Mouse (Mus musculus): ENCODE measurements around the gene March10. TPM values are rescaled to one million over a fixed set of nuclear protein-coding genes. Genes with fewer than 3 reads are reported as not detected.

March10 gene
- polyA plus RNA-seq, 1 experiment from 2014 or later: 0.42 TPM

DNA sequence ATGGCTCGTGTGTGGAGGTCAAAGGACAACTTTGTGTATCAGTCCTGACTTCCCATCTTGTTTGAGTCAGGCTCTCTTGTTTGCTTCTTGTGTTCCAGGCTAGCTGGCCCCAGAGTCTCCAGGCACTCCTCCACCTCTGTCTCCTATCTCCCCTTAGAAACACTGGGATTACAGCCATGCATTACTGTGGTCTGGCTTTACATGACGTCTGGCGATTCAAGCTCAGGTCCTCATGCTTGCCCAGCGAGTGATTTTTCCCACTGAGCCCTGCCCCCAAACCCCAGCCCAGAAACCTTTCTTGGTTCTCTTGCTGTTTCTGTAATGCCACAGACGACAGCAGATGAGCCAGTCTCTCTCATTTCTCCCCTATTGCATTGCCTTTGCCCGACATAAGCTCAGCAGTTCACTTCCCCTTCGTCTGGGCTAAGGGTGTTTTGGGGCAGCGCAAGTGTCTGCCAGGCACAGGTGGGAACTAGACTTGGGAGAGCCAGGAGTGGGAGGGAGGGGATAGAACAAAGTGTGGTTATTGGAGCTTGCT lies 8.0 kb upstream of the March10 start:
- no peaks in the 10 kb centered on the region for H3K36me3 ChIP-seq
- ATAC-seq (ENCODE audit: low FRiP score): no peak
- WGBS: 76% methylated on average over 8 of the region's 8 CpGs

DNA sequence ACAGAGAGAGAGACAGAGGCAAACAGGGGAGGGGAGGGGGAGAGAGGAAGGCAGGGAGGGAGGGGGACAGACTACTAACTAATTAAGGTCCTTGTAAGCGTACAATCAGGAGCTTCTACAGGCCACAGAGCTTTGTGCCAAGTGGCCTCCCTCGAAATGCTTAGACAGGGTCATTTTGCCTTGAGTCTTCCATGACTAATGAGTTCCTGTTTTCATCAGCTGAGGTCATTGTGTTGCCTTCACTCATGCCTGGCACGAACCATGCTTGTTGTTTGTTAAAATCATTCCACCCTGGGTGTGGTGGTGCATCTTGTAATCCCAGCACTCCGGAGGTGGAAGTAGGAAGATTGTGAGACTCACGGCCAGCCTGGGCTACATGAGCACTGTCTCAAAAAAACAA lies 3.4 kb upstream of the March10 start:
- Histone ChIP-seq H3K36me3 (no peaks in the 10 kb centered on the region), H3K4me3 (no peak overlapping the region), H3K9me3 (no peaks in the 10 kb centered on the region), H3K27ac (no peak overlapping the region), H3K4me2 (no peak overlapping the region), H3K27me3 (peaks cover 7% of the 10 kb centered on the region; the same call in 1 of the 2 replicates), H3K4me1 (replicated peaks) (peaks cover 15% of the 10 kb centered on the region), H3K9ac (no peak overlapping the region)
- ATAC-seq (ENCODE audit: low FRiP score): no peak
- 32% methylated on average over 5 of the region's 5 CpGs for WGBS

More for the DNA sequence above, 8.0 kb upstream of the March10 start:
- Histone ChIP-seq H3K4me2 (no peak overlapping the region), H3K27me3 (peaks cover 7% of the 10 kb centered on the region; the same call in 1 of the 2 replicates), H3K4me3 (no peak overlapping the region), H3K9me3 (no peaks in the 10 kb centered on the region), H3K9ac (no peak overlapping the region), H3K4me1 (replicated peaks) (peaks cover 15% of the 10 kb centered on the region), H3K27ac (no peak overlapping the region)

DNA sequence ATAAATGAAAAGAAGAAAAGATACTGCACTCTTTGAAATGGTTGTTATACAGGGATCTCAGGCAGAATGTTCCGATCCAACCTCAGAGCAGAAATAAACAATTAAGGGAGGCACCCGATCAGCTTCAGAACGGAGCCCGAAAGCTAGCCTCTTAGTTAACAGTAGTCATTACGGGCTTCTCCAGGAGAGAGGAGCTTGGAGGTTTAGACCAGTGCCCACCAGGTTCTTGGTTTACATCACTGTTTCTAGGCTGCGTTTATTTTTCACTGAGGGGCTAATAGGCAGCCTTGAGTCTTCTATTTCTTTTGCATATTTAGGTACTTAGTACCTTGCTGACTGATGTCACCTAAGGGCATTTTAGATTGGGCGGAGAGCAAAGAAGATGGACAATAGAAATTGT lies 506 bp upstream of the March10 start:
- ATAC-seq (ENCODE audit: low FRiP score): 0 out of 2 replicates have a peak, but pooled peaks have one; percentile 34
- Histone ChIP-seq H3K4me1 (replicated peaks) (peaks cover 15% of the 10 kb centered on the region), H3K4me2 (peak overlapping the region; percentile 69), H3K4me3 (peak overlapping the region; percentile 44), H3K9ac (peak overlapping the region; percentile 69), H3K27ac (peak overlapping the region; percentile 87), H3K9me3 (no peaks in the 10 kb centered on the region), H3K36me3 (no peaks in the 10 kb centered on the region), H3K27me3 (0 out of 2 replicates have a peak, but pooled peaks cover 3% of the 10 kb centered on the region)
- WGBS: 49% methylated on average over 7 of the region's 7 CpGs

- no peak for ATAC-seq (ENCODE audit: low FRiP score)
- Histone ChIP-seq H3K4me3 (no peak overlapping the region), H3K27me3 (no peaks in the 10 kb centered on the region), H3K4me2 (no peak overlapping the region), H3K9me3 (no peaks in the 10 kb centered on the region), H3K9ac (no peak overlapping the region), H3K4me1 (replicated peaks) (peaks cover 18% of the 10 kb centered on the region), H3K36me3 (no peaks in the 10 kb centered on the region), H3K27ac (no peak overlapping the region)
- WGBS: 93% methylated on average over 5 of the region's 5 CpGs
These were observed 1.4 kb downstream of the March10 start for GRCm38 (mm10) chr11:105455118-105455517.

- no peak for ATAC-seq (ENCODE audit: low FRiP score)
- Histone ChIP-seq H3K9me3 (no peaks in the 10 kb centered on the region), H3K4me2 (no peak overlapping the region), H3K27ac (no peak overlapping the region), H3K36me3 (no peaks in the 10 kb centered on the region), H3K4me1 (replicated peaks) (peaks cover 20% of the 10 kb centered on the region), H3K4me3 (no peak overlapping the region), H3K9ac (no peak overlapping the region), H3K27me3 (no peaks in the 10 kb centered on the region)
- 92% methylated on average over 4 of the region's 4 CpGs for WGBS
These were observed 3.5 kb downstream of the March10 start for GRCm38 (mm10) chr11:105453084-105453483.

DNA sequence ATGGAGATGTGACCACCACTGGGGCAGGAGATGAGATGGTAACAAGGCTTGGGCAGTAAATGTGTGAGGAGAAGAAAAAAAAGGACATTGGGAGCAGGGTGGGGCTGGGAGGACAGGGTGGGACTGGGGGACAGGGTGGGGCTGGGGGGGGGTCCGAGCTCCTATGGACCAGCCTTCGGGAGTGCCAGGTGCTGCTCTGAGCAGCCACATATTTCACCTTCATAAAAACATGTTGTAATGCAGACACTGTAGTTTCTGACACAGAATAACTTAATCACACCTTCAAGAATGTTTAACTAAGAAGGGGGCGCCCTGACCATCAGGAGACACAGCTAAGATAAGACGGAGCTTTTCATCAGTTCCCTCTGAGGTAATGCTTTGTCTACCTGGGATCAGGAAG lies 4.0 kb downstream of the March10 start:
- no peak overlapping the region for H3K9ac ChIP-seq
- no peaks in the 10 kb centered on the region for H3K9me3 ChIP-seq
- no peak overlapping the region for H3K27ac ChIP-seq
- H3K4me1 ChIP-seq (replicated peaks): peaks cover 14% of the 10 kb centered on the region
- ATAC-seq (ENCODE audit: low FRiP score): no peak
- no peak overlapping the region for H3K4me2 ChIP-seq
- no peaks in the 10 kb centered on the region for H3K27me3 ChIP-seq
- WGBS: 93% methylated on average over 4 of the region's 4 CpGs
- no peak overlapping the region for H3K4me3 ChIP-seq
- H3K36me3 ChIP-seq: no peaks in the 10 kb centered on the region

GRCm38 (mm10) chr11:105451553-105452135 lies 4.9 kb downstream of the March10 start:
- Histone ChIP-seq H3K9me3 (no peaks in the 10 kb centered on the region), H3K4me2 (no peak overlapping the region), H3K27me3 (no peaks in the 10 kb centered on the region), H3K27ac (no peak overlapping the region), H3K4me1 (replicated peaks) (peaks cover 8% of the 10 kb centered on the region), H3K36me3 (no peaks in the 10 kb centered on the region), H3K9ac (no peak overlapping the region), H3K4me3 (no peak overlapping the region)
- 26% methylated on average over 7 of the region's 7 CpGs for WGBS
- ATAC-seq (ENCODE audit: low FRiP score): no peak

DNA sequence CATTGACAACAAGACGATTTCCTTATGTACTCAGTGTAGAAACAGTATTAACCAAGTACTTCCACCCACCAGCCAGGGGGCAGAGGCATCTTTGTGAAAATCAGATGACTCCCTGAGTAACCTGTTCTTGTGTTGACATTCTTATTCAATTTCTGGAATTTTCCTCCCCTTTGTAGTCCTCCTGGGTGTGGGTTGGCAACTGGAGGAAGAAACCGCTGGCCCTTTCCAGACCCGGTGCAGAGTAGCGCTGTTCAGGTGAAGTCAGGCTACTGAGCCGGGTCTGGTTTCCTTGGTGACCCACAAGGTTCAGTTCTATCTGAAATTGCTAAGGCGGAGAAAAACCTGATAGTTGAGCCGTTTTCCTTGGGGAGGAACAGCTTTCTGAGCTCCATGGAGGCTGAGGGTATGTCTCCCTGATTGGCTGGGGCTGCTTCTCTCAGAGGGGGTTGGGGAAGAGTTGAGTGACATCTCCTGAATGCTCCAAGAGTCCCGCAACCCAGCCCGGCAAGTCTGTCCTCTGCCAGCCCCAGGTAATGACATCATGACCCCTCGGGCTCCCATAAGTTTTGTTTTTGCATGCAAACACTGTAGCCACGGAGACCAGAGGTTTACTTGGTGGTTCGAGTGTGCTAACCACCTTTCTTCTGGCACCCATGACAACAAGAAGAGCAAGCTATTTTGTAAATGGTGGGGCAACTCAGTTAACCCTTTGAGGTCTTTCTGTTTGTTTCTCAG lies 6.8 kb downstream of the March10 start:
- Histone ChIP-seq H3K36me3 (no peaks in the 10 kb centered on the region), H3K4me3 (no peak overlapping the region), H3K9ac (no peak overlapping the region), H3K9me3 (no peaks in the 10 kb centered on the region), H3K4me2 (no peak overlapping the region), H3K27me3 (no peaks in the 10 kb centered on the region), H3K4me1 (replicated peaks) (peaks cover 10% of the 10 kb centered on the region), H3K27ac (no peak overlapping the region)
- no peak for ATAC-seq (ENCODE audit: low FRiP score)
- WGBS: 71% methylated on average over 12 of the region's 12 CpGs

- no peaks in the 10 kb centered on the region for H3K9me3 ChIP-seq
- no peak overlapping the region for H3K4me3 ChIP-seq
- no peak overlapping the region for H3K9ac ChIP-seq
- WGBS: 79% methylated on average over 6 of the region's 6 CpGs
- no peak for ATAC-seq (ENCODE audit: low FRiP score)
- H3K27ac ChIP-seq: no peak overlapping the region
- H3K36me3 ChIP-seq: no peaks in the 10 kb centered on the region
- peaks cover 10% of the 10 kb centered on the region for H3K4me1 ChIP-seq (replicated peaks)
- no peak overlapping the region for H3K4me2 ChIP-seq
- no peaks in the 10 kb centered on the region for H3K27me3 ChIP-seq
These were observed 8.9 kb downstream of the March10 start for GRCm38 (mm10) chr11:105447661-105448060.

- H3K27ac ChIP-seq: no peak overlapping the region
- no peak for ATAC-seq (ENCODE audit: low FRiP score)
- no peak overlapping the region for H3K9ac ChIP-seq
- no peaks in the 10 kb centered on the region for H3K9me3 ChIP-seq
- H3K4me1 ChIP-seq (replicated peaks): peaks cover 6% of the 10 kb centered on the region
- no peaks in the 10 kb centered on the region for H3K36me3 ChIP-seq
- no peak overlapping the region for H3K4me3 ChIP-seq
- no peaks in the 10 kb centered on the region for H3K27me3 ChIP-seq
- no peak overlapping the region for H3K4me2 ChIP-seq
- WGBS: 90% methylated on average over 5 of the region's 5 CpGs
These were observed 10.3 kb downstream of the March10 start for GRCm38 (mm10) chr11:105446221-105446620.

DNA sequence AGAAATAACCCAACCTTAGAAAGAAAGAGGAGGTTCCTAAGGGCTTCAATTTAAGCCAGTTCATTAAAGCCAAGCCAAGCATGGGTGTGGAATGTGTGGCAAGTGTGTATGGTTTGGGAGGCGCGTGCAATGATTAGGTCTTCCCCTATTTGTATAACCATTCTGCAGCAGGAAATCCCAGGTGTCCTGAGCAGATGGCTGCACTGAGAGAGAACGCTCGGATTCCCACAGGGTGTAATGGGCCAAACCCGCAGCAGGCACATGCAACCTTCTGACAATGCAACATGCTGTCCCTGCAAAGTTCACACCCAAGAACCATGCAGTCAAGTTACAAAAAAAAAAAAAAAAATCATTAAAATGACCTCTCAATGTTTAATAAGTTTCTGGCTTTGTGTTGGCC lies 10.8 kb downstream of the March10 start:
- no peak overlapping the region for H3K4me2 ChIP-seq
- H3K27me3 ChIP-seq: no peaks in the 10 kb centered on the region
- no peaks in the 10 kb centered on the region for H3K36me3 ChIP-seq
- no peaks in the 10 kb centered on the region for H3K9me3 ChIP-seq
- WGBS: 50% methylated on average over 5 of the region's 5 CpGs
- no peak overlapping the region for H3K27ac ChIP-seq
- peaks cover 6% of the 10 kb centered on the region for H3K4me1 ChIP-seq (replicated peaks)
- no peak overlapping the region for H3K4me3 ChIP-seq
- no peak for ATAC-seq (ENCODE audit: low FRiP score)
- H3K9ac ChIP-seq: no peak overlapping the region

GRCm38 (mm10) chr11:105444929-105445328 lies 11.6 kb downstream of the March10 start:
- Histone ChIP-seq H3K27me3 (no peaks in the 10 kb centered on the region), H3K9me3 (no peaks in the 10 kb centered on the region), H3K4me3 (no peak overlapping the region), H3K4me1 (replicated peaks) (peaks cover 6% of the 10 kb centered on the region), H3K4me2 (no peak overlapping the region), H3K9ac (no peak overlapping the region), H3K27ac (no peak overlapping the region), H3K36me3 (no peaks in the 10 kb centered on the region)
- 83% methylated on average over 6 of the region's 6 CpGs for WGBS
- ATAC-seq (ENCODE audit: low FRiP score): no peak

DNA sequence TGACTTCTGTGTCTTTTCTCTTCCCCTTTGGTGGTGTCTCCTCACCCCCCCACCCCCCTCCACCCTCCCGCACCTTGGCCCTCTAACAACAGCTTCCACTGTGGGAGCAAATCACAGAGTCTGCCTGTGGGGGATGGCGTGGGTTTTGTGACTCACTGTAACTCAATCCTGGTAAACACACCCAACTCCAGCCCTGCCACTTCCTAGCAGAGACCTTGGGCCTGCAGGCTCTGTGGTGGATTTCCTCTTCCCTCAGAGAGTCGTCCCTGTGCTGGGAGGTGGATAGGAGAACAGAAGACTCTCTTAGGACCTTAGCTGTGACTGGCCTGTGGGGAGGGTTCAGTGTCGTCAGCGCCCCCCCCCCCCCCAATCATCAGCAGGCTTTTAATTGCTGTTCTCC lies 13.0 kb downstream of the March10 start:
- Histone ChIP-seq H3K27ac (no peak overlapping the region), H3K4me2 (no peak overlapping the region), H3K4me3 (no peak overlapping the region), H3K4me1 (replicated peaks) (0 out of 2 replicates have a peak, but pooled peaks cover 2% of the 10 kb centered on the region), H3K9ac (no peak overlapping the region), H3K27me3 (no peaks in the 10 kb centered on the region), H3K9me3 (no peaks in the 10 kb centered on the region), H3K36me3 (no peaks in the 10 kb centered on the region)
- 84% methylated on average over 4 of the region's 5 CpGs for WGBS
- ATAC-seq (ENCODE audit: low FRiP score): no peak
